Mouse (Mus musculus) myocyte (in vitro differentiated cells): Measurements from ENCODE around the gene Rnase9.

Experiments used
- E2F4 ChIP-seq: IDR thresholded peaks from one replicate; pipeline ENCODE4 v1.6.1; 2011; ENCODE audit warnings: mild to moderate bottlenecking, control low read depth, moderate library complexity; ENCODE audit not compliant: insufficient read depth
- MAX ChIP-seq: IDR thresholded peaks from one replicate; pipeline ENCODE4 v1.6.1; 2011; ENCODE audit warnings: low read depth, mild to moderate bottlenecking, control low read depth
- MYOD1 ChIP-seq, 3 experiments: IDR thresholded peaks; one replicate each; pipeline ENCODE4 v1.6.1; 2011; ENCODE audit warnings: control low read depth in 2 of 3, low read depth in 2 of 3, mild to moderate bottlenecking in 2 of 3, moderate library complexity in 1 of 3; ENCODE audit not compliant: insufficient read length in 2 of 3, control insufficient read depth in 1 of 3
- POLR2A ChIP-seq: IDR thresholded peaks from one replicate; pipeline ENCODE4 v1.6.1; 2011; ENCODE audit warnings: low read depth, mild to moderate bottlenecking, control low read depth, moderate library complexity; ENCODE audit not compliant: insufficient read length
- TCF12 ChIP-seq: IDR thresholded peaks from one replicate; pipeline ENCODE4 v1.6.1; 2011; ENCODE audit warnings: mild to moderate bottlenecking, control low read depth; ENCODE audit not compliant: poor library complexity, insufficient read depth, severe bottlenecking

DNA sequence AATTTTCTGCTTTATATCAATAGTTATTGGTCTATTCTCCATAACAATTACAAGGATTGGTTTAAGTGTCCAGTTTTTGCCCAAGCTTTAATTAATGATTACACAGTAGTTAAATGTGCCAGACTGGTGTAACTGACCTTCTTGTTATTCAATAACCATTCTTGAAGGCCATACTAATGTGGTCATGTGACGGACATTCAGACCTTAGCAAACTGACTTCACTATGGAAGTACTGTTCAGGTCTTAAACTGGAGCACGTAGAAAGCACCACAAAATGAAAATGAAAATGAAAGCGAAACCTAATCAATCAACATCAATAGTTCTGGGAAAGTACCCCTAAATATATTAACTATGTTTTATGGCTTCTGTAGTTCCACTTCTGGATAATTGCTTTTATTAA lies 50.6 kb downstream of the Rnase9 start:
- TF ChIP-seq POLR2A (no peak), MYOD1 (IDR thresholded peaks at IDR 0.05; ENCODE audit: control insufficient read depth in 1 of 3, insufficient read length in 2 of 3, low read depth in 2 of 3) (no peak), E2F4 (no peak), MAX (no peak), TCF12 (no peak)
